Mouse (Mus musculus) heart, embryonic 16.5 days (tissue): ENCODE measurements around the gene Ugt1a9. TPM values are rescaled to one million over a fixed set of nuclear protein-coding genes. Genes with fewer than 3 reads are reported as not detected.

ENCODE experiments used
- ATAC-seq: fragments of 200-750 bp; cut with Nextera tagmentation; replicated peaks from 2 replicates; pipeline ENCODE4 v1.8.0; 2017; ENCODE audit warnings: moderate number of reproducible peaks; ENCODE audit not compliant: insufficient read depth, low FRiP score; ENCODE audit errors: extremely low read depth
- H3K27ac ChIP-seq: fragments of 300-500 bp; sonication (generic); 2 replicates; pipeline ENCODE4 v1.5.1; 2014; ENCODE audit warnings: mild to moderate bottlenecking, low read length, control low read depth, moderate library complexity
- H3K27me3 ChIP-seq: fragments of 300-500 bp; sonication (generic); 2 replicates; pipeline ENCODE4 v1.6.1; 2014; ENCODE audit warnings: low read length, mixed read lengths; ENCODE audit not compliant: control insufficient read depth, insufficient read depth
- H3K36me3 ChIP-seq: fragments of 300-500 bp; sonication (generic); 2 replicates; pipeline ENCODE4 v1.6.1; 2014; ENCODE audit not compliant: control insufficient read depth, insufficient read depth
- H3K4me1 ChIP-seq: fragments of 300-500 bp; sonication (generic); 2 replicates; pipeline ENCODE4 v1.6.1; 2014; ENCODE audit warnings: low read length, mixed read lengths; ENCODE audit not compliant: control insufficient read depth, insufficient read depth
- H3K4me2 ChIP-seq: fragments of 300-500 bp; sonication (generic); 2 replicates; pipeline ENCODE4 v1.6.1; 2014; ENCODE audit warnings: low read depth, mild to moderate bottlenecking, control low read depth, low read length
- H3K4me3 ChIP-seq: fragments of 300-500 bp; sonication (generic); 2 replicates; pipeline ENCODE4 v1.5.1; 2014; ENCODE audit warnings: mild to moderate bottlenecking, control low read depth, low read length
- H3K9ac ChIP-seq: fragments of 300-500 bp; sonication (generic); 2 replicates; pipeline ENCODE4 v1.6.1; 2014; ENCODE audit warnings: low read length, control low read depth
- H3K9me3 ChIP-seq: fragments of 300-500 bp; sonication (generic); replicated peaks from 2 replicates; pipeline ENCODE4 v1.6.1; 2016; ENCODE audit warnings: low read length; ENCODE audit not compliant: control insufficient read depth
- WGBS: fragments of 180-500 bp; shearing (Covaris S2); extraction: QIAGEN DNeasy Blood & Tissue Kit; methylation state at CpG from one replicate; pipeline ENCODE4 v1.1.7; 2014; 5-methylcytosine and 5-hydroxymethylcytosine counted together
- polyA plus RNA-seq: library from polyadenylated mRNA; unstranded; fragments of >200 nt; fragmentation: Nextera tagmentation; extraction: Ambion mirVana; gene quantifications from 2 replicates; pipeline ENCODE4 v1.2.1, GENCODE M21; 2015

Gene Ugt1a9
- polyA plus RNA-seq, 1 experiment from 2014 or later = not detected

DNA sequence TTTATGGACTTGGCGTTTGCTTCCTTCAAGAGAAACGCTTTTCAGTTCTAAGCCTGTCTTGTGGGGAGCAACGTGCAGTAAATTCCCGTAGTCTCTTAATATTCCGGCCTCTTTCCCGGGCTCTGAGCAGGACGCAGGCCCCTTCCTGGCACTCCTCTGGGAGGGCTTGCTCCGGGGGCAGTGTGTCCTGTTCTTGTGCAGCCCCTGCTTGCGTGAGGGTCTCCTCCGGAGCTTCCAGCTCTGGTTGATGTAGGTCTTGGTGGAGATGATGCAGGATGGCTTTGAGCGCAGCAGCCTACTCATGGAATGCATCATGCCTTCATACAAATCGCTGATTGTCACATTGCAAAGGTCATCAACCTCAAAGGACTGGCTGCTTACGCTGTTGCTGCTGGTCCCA lies 195.5 kb downstream of the Ugt1a9 start:
- WGBS = 90% methylated on average over 13 of the region's 13 CpGs
- ATAC-seq = no peak

DNA sequence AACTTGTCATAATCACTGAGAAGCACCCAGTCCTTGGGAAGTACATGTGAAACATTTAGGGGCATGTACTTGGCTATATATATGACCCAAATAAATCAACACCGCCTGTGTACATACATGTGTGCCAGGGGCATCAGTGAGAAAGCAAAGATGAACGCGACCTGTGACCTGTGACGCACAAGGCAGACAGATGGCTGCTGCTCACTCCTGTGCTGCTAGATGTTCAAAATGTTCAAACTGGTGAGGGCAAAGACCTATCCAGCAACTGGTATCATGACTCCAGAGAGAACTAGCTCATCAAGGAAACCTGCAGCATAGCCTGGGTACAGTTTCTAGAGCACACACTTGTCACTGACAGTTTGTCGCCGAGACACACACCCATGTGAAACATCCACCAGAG lies 196.9 kb downstream of the Ugt1a9 start:
- 92% methylated on average over 6 of the region's 6 CpGs for WGBS
- Histone ChIP-seq H3K4me2 (no peak overlapping the region), H3K9me3 (no peaks in the 10 kb centered on the region), H3K4me1 (peaks cover 2% of the 10 kb centered on the region; the same call in 1 of the 2 replicates), H3K9ac (no peak overlapping the region), H3K36me3 (peaks cover 87% of the 10 kb centered on the region), H3K4me3 (no peak overlapping the region), H3K27ac (no peak overlapping the region), H3K27me3 (no peaks in the 10 kb centered on the region)
- no peak for ATAC-seq

More for the DNA sequence above, 195.5 kb downstream of the Ugt1a9 start:
- H3K4me2 ChIP-seq = no peak overlapping the region
- H3K9me3 ChIP-seq = no peaks in the 10 kb centered on the region
- no peak overlapping the region for H3K4me3 ChIP-seq
- peaks cover 89% of the 10 kb centered on the region for H3K36me3 ChIP-seq
- H3K4me1 ChIP-seq = peaks cover 4% of the 10 kb centered on the region; the same call in 1 of the 2 replicates
- no peak overlapping the region for H3K27ac ChIP-seq
- H3K9ac ChIP-seq = no peak overlapping the region
- no peaks in the 10 kb centered on the region for H3K27me3 ChIP-seq

DNA sequence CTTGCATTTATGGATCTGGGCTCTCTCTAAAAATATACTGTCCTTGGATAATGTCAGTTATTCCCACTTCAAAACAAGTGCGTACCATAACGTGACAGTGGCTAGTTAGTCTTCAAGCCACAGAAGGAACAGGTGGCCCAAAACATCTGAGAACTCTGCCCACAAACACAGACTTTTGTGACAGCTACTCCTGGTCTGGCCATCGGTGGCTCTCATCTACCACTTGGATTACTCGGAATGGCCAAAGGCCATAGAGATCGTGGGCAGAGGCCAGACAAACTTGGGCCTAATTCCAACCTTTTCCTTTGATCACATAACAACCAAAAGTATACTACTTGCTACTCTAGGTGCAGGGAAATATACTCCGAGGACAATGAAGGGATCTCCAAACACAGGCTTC lies 197.5 kb downstream of the Ugt1a9 start:
- Histone ChIP-seq H3K9me3 (no peaks in the 10 kb centered on the region), H3K4me2 (no peak overlapping the region), H3K4me1 (no peaks in the 10 kb centered on the region), H3K9ac (no peak overlapping the region), H3K4me3 (no peak overlapping the region), H3K27me3 (no peaks in the 10 kb centered on the region), H3K27ac (no peak overlapping the region), H3K36me3 (peaks cover 86% of the 10 kb centered on the region)
- 84% methylated on average over 6 of the region's 6 CpGs for WGBS
- no peak for ATAC-seq

Other genes starting within 250 kb of the Ugt1a9 start
- 22.6 and 25.0 TPM in 2 replicates for gene Dgkd, start 217.5 kb upstream of the Ugt1a9 start, polyA plus RNA-seq
- gene Usp40, start 62.2 kb upstream of the Ugt1a9 start, polyA plus RNA-seq = 26.9 and 29.9 TPM in 2 replicates
- not detected in 2 replicates for gene Ugt1a10, start 15.4 kb upstream of the Ugt1a9 start, polyA plus RNA-seq
- gene Ugt1a8, start 17.0 kb downstream of the Ugt1a9 start, polyA plus RNA-seq = not detected in 2 replicates
- gene Ugt1a7c, start 24.3 kb downstream of the Ugt1a9 start, polyA plus RNA-seq = 1.1 and 2.3 TPM in 2 replicates
- 0.11 and 0.29 TPM in 2 replicates for gene Ugt1a6b, start 32.5 kb downstream of the Ugt1a9 start, polyA plus RNA-seq
- 0.71 and 0.83 TPM in 2 replicates for gene Ugt1a6a, start 64.0 kb downstream of the Ugt1a9 start, polyA plus RNA-seq
- not detected in 2 replicates for gene Ugt1a5, start 95.2 kb downstream of the Ugt1a9 start, polyA plus RNA-seq
- gene Ugt1a2, start 129.8 kb downstream of the Ugt1a9 start, polyA plus RNA-seq = not detected in 2 replicates
- gene Dnajb3, start 135.0 kb downstream of the Ugt1a9 start, polyA plus RNA-seq = 2.8 and 3.1 TPM in 2 replicates
- gene Ugt1a1, start 141.2 kb downstream of the Ugt1a9 start, polyA plus RNA-seq = 0.14 TPM in 1 of 2 replicates, not detected in the other
- 0.60 and 0.85 TPM in 2 replicates for gene Mroh2a, start 156.2 kb downstream of the Ugt1a9 start, polyA plus RNA-seq
- gene Hjurp, start 206.8 kb downstream of the Ugt1a9 start, polyA plus RNA-seq = 108 and 117 TPM in 2 replicates
- gene Trpm8, start 206.9 kb downstream of the Ugt1a9 start, polyA plus RNA-seq = not detected in 2 replicates